Mouse (Mus musculus) G1E (cell line): ENCODE measurements around the gene Gm28051.

ENCODE experiments used
- CTCF ChIP-seq: IDR thresholded peaks from 2 replicates; pipeline ENCODE4 v1.5.1; 2012; ENCODE audit warnings: low read depth, low read length, inconsistent platforms, mixed read lengths
- GATA1 ChIP-seq: IDR thresholded peaks from 2 replicates; pipeline ENCODE4 v1.6.1; 2012; ENCODE audit warnings: borderline replicate concordance, low read length, inconsistent platforms, mixed read lengths
- GATA2 ChIP-seq: IDR thresholded peaks from 2 replicates; pipeline ENCODE4 v1.6.1; 2012; ENCODE audit warnings: low read depth, low read length, inconsistent platforms, borderline replicate concordance
- POLR2AphosphoS5 ChIP-seq: IDR thresholded peaks from 2 replicates; pipeline ENCODE4 v1.6.1; 2012; ENCODE audit warnings: low read depth, low read length, inconsistent platforms; ENCODE audit not compliant: insufficient replicate concordance
- TAL1 ChIP-seq: conservative IDR thresholded peaks from 2 replicates; pipeline ENCODE4 v1.6.1; 2012; ENCODE audit warnings: low read depth, low read length, inconsistent platforms, mixed read lengths

- no peak for TF ChIP-seq TAL1
- TF ChIP-seq CTCF: no peak
- TF ChIP-seq POLR2AphosphoS5: no peak
- no peak for TF ChIP-seq GATA2
- TF ChIP-seq GATA1: no peak
Observed at GRCm38 (mm10) chr12:102672176-102672575, 85.4 kb downstream of the Gm28051 start.
